Mouse (Mus musculus) liver, embryonic 14 days (tissue): ENCODE measurements around the gene Ptpra. TPM values are rescaled to one million over a fixed set of nuclear protein-coding genes. Genes with fewer than 3 reads are reported as not detected.

Source experiments
- polyA plus RNA-seq: library from polyadenylated mRNA; depleted of rRNA; stranded (reverse); fragments of >200 nt; gene quantifications from 2 replicates; pipeline ENCODE4 v1.2.3, GENCODE M21; 2012; rRNA removed

The Ptpra gene
- 18.8 and 20.1 TPM in 2 replicates for polyA plus RNA-seq

DNA sequence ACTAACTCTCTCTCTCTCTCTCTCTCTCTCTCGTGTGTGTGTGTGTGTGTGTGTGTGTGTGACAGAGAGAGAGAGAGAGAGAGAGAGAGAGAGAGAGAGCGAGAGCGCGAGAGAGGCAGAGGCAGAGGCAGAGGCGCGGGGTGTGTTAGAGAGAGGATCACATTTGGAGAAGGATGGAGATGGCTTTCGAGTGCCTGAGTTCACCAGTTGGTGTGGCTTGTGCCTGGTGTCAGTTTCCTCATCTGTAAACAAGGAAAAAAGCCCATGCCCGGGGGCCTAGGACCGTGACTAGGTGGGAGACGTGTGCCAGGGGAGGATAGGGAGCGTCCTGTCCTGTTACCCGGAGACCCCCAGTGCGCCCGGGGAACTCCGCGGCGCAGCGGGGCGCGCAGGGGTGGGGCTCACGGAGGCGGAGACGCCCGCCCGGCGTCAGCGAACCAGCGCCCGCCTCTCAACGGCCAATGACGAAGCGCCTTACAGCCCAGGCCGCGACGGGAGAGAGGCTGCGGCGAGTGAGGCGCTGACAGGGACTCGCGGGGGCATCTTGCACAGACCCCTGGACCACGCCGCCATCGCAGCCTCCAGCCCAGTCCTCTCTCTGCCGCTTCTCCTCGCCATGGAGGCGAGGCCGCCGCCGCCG, at the start of gene Ptpra:
Gene Ptpra, plus strand, starts transcription at position 485 of the 640 bp plus-strand sequence.

DNA sequence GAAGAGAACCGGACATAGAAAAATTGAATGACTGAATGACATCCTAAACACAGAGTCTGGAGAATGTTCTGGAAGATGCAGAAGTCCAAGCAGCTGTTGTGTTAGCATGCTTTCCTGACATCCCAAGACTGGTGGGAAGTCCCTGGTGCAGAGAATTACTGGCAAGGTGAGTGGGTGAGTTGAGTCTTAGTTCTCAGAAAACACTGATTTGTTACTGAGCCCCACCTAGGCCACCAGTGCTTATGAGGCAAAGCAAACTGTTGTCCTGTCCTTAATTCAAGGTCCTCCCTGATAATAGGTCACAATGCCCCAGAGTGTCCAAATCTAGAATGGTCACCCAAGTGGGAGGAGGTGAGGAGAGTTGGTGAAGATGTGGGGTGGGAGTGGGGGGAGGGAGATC, 45.1 kb upstream of the Ptpra start, which contains the start of the genes Gm28372 and 1700020A23Rik:
Gene Gm28372, plus strand, starts transcription at position 301 of the 400 bp plus-strand sequence.
Gene 1700020A23Rik, plus strand, starts transcription at position 321 of the 400 bp plus-strand sequence.

DNA sequence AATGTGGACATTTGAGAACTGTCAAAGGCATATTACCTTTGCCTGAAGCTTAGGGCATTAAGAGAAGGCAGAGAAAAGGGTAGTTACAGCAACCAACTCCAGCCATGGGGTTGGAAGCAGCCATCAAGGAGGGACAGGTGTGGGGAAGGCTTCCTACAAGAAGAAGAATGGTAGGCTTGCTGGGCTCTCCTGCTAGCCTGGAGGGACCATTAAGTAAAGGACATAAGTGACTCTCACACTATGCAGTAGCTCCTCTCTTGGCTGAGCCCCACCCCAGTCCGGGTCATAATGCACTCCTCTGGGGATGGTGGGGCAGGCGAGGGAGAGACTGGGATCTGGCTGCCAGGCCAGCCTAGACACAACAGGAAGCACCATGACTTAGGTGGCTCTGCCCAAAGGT, 43.9 kb upstream of the Ptpra start, which contains the start of gene Tmem239:
Gene Tmem239, plus strand, starts transcription at position 301 of the 400 bp plus-strand sequence.

DNA sequence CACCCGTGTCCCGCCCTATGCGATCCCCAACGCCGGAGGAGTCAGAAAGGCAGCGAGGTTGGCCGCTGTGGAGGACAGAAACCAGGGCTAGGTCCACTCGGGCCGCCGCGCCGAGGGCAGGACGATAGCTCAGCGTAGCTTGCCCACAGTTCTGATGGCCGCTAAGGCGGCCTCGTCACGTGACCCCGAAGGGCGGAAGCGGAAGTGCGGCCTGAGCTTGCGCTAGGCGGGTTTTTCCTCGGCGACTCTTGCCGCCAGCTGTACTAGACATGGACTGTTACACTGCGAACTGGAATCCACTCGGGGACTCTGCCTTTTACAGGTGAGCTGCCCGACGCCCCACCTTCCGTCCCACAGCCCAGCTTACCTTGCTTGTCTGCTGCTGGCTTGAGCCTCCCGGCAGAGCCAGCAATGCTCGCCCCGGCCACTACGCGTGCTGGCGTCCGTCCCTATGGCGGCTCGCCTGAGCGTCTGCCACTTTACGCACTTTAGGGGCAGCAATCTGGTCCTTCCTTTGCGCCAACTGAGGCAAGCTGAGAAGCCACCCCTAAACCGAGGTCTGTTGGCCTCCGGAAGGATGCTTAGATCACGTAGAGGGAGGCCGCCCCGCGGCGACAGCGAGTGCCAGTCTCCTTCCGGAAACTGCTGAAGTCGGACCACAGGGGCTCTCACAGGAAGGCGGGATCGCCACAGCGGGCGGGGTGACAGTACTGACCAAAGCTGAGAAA, 25.8 kb upstream of the Ptpra start, which contains the start of the genes Vps16 and Pced1a:
Gene Vps16, plus strand, starts transcription at position 214 of the 728 bp plus-strand sequence.
Gene Pced1a, minus strand, starts transcription at position 576 of the 728 bp plus-strand sequence.

DNA sequence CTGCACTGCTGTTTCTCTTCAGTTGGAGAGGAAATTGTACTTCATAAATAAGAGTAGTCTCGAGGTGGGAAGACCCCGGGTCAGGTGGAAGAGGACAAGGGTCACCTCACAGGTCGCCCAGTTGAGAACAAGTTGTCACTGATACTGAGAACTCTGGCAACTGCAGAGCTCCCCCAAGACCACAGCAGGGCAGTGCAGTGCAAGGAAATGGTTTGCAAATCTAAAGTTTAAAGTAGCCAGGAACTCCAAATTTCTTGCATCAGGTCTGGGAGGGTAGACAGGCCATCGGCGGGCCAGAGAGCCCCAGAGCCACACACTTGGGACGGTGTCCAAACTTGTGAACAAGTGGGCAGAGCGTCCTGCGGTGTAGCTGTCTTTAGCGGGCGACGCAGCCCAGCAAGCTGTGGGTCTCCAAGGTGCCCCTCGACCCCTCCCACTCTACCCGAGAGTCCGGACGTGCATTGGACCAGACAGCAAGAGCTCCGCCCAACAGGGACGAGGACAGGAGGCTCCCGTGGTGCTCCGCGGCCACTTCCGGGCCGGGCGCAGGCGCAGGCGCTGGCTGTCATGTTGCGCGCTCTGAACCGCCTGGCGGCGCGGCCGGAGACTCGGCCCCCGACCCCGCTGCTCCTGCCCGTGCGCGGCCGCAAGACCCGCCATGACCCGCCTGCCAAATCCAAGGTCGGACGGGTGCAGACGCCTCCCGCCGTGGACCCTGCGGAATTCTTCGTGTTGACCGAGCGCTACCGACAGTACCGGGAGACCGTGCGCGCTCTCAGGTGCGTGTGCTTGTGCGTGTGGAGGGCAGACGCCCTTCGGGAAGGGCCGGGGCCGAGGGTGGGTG, 113.4 kb downstream of the Ptpra start, which contains the start of gene Mrps26:
Gene Mrps26, plus strand, starts transcription at position 531 of the 844 bp plus-strand sequence.

GRCm38 (mm10) chr2:130575873-130576272, 125.8 kb downstream of the Ptpra start, which contains the start of gene Oxt:
TSS of gene Oxt (plus strand) at chr2:130576173.

GRCm38 (mm10) chr2:130582552-130582951, 132.5 kb downstream of the Ptpra start, which contains the start of gene Avp:
TSS of gene Avp (minus strand) at chr2:130582554.

Other genes starting within 250 kb of the Ptpra start
- 212 and 238 TPM in 2 replicates for gene Nop56, start 175.8 kb upstream of the Ptpra start, polyA plus RNA-seq
- 98.3 and 110 TPM in 2 replicates for gene Idh3b, start 165.7 kb upstream of the Ptpra start, polyA plus RNA-seq
- 0.28 and 0.41 TPM in 2 replicates for gene Ebf4, start 155.1 kb upstream of the Ptpra start, polyA plus RNA-seq
- 2.1 and 2.8 TPM in 2 replicates for gene Cpxm1, start 52.7 kb upstream of the Ptpra start, polyA plus RNA-seq
- gene Gm28372, start 45.0 kb upstream of the Ptpra start, polyA plus RNA-seq = not detected in 2 replicates
- not detected in 2 replicates for gene 1700020A23Rik, start 45.0 kb upstream of the Ptpra start, polyA plus RNA-seq
- gene Tmem239, start 43.8 kb upstream of the Ptpra start, polyA plus RNA-seq = not detected in 2 replicates
- gene Vps16, start 25.9 kb upstream of the Ptpra start, polyA plus RNA-seq = 37.3 and 44.0 TPM in 2 replicates
- gene Pced1a, start 25.6 kb upstream of the Ptpra start, polyA plus RNA-seq = 5.0 TPM in 2 replicates
- gene Mrps26, start 113.5 kb downstream of the Ptpra start, polyA plus RNA-seq = 23.9 and 25.5 TPM in 2 replicates
- gene Oxt, start 125.9 kb downstream of the Ptpra start, polyA plus RNA-seq = not detected in 2 replicates
- not detected in 2 replicates for gene Avp, start 132.3 kb downstream of the Ptpra start, polyA plus RNA-seq
- gene Fastkd5, start 179.7 kb downstream of the Ptpra start, polyA plus RNA-seq = 3.6 and 4.4 TPM in 2 replicates
- 3.0 and 3.2 TPM in 2 replicates for gene Ubox5, start 179.8 kb downstream of the Ptpra start, polyA plus RNA-seq
- 2.0 and 2.1 TPM in 2 replicates for gene Lzts3, start 192.5 kb downstream of the Ptpra start, polyA plus RNA-seq
- gene Ddrgk1, start 214.4 kb downstream of the Ptpra start, polyA plus RNA-seq = 30.3 and 31.8 TPM in 2 replicates
- 33.9 and 42.0 TPM in 2 replicates for gene Itpa, start 217.3 kb downstream of the Ptpra start, polyA plus RNA-seq
- gene Slc4a11, start 247.2 kb downstream of the Ptpra start, polyA plus RNA-seq = 0.07 and 0.13 TPM in 2 replicates